ENCODE assay signal across 2 mouse cellular contexts in the genomic region with DNA sequence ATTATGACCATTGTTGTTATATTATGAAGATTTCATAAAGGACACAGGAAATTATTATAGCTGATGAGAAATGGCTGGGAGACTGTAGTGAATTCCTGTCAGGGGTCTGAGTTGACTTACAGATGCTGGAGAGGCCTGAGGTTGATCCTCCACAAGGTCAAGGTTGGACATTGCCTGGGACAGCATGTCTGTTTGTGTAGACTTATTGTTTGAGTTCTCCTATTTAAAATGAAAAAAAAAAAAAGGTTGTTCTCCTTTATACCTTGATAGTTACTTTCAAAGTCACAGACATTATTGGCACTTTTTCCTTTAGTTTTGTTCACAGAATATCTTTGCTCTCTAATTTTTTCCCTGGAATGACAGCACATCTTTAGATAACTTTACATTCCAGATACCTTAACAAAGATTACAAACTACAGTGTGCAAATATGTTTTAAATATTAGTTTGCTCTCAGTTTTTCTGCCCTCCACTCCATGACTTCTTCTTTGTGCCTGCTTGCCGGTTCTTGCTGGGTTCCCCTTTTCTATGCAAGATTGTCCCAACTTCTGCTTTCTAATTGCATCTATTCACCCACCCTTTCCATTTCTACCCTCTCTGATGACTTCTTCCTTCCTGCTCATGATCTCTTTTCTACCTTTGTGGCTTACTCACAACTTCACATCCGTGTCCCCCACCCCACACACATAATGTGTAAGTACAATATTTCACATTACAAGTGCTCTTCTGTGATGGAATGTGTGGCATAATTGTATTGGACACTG. TPM values are rescaled to one million over a fixed set of nuclear protein-coding genes. Genes with fewer than 3 reads are reported as not detected.
"Had no signal": no experiment of that assay in that cellular context is flagged by ENCODE, and none has a peak within 500 bp of the region (broad histone marks: within the 10 kb centered on the region; RNA-seq: fewer than 3 reads in every experiment).

No protein-coding gene starts in this region.

RNA-seq across cellular contexts. Expression of a gene that starts 25.6 kb away (rescaled TPM):
- total RNA-seq: midbrain, postnatal 0 days had no signal

RNA-seq across cellular contexts. Expression of a gene that starts 55.3 kb away (rescaled TPM):
- polyA plus RNA-seq: midbrain, embryonic 11.5 days had no signal
